Mouse (Mus musculus): ENCODE measurements around the gene Shank1. TPM values are rescaled to one million over a fixed set of nuclear protein-coding genes. Genes with fewer than 3 reads are reported as not detected.

The Shank1 gene
- polyA plus RNA-seq, 1 experiment from 2014 or later = 0.96 TPM

- Histone ChIP-seq H3K9ac (ENCODE audit: low read length) (no peak overlapping the region), H3K4me3 (ENCODE audit: control insufficient read depth in 1 of 2, insufficient read depth in 1 of 2, low read depth in 1 of 2, low read length in 2 of 2) (peak overlapping the region in 1 of 2 experiments; percentile 37; a peak in 2 of 4 replicates), H3K4me1 (ENCODE audit: control insufficient read depth in 2 of 2, insufficient read depth in 2 of 2, low read length in 2 of 2) (no peaks in the 10 kb centered on the region; a peak in 1 of 4 replicates), H3K27ac (replicated peaks in 1 of 2; ENCODE audit: control insufficient read depth in 1 of 2, insufficient read depth in 1 of 2, low read depth in 2 of 2, low read length in 2 of 2) (no peak overlapping the region), H3K9me3 (ENCODE audit: control insufficient read depth, low read length) (no peaks in the 10 kb centered on the region), H3K27me3 (ENCODE audit: control insufficient read depth, insufficient read depth, low read length) (peaks cover 72% of the 10 kb centered on the region), H3K4me2 (ENCODE audit: low read length) (peak overlapping the region; percentile 62), H3K36me3 (ENCODE audit: control insufficient read depth, insufficient read depth, low read length) (no peaks in the 10 kb centered on the region)
- no peak for ATAC-seq (ENCODE audit: insufficient number of reproducible peaks, insufficient read depth, low FRiP score, low read depth)
- WGBS = 3% methylated on average over 26 of the region's 40 CpGs
These were observed 25.2 kb downstream of the Shank1 start for GRCm38 (mm10) chr7:44335031-44335878.

GRCm38 (mm10) chr7:44336046-44337021 lies 26.3 kb downstream of the Shank1 start:
- Histone ChIP-seq H3K36me3 (ENCODE audit: control insufficient read depth, insufficient read depth, low read length) (no peaks in the 10 kb centered on the region), H3K4me3 (ENCODE audit: control insufficient read depth in 1 of 2, insufficient read depth in 1 of 2, low read depth in 1 of 2, low read length in 2 of 2) (peak overlapping the region in 1 of 2 experiments; percentile 37; a peak in 2 of 4 replicates), H3K9ac (ENCODE audit: low read length) (no peak overlapping the region), H3K4me2 (ENCODE audit: low read length) (peak overlapping the region; percentile 62), H3K27ac (replicated peaks in 1 of 2; ENCODE audit: control insufficient read depth in 1 of 2, insufficient read depth in 1 of 2, low read depth in 2 of 2, low read length in 2 of 2) (no peak overlapping the region), H3K9me3 (ENCODE audit: control insufficient read depth, low read length) (no peaks in the 10 kb centered on the region), H3K4me1 (ENCODE audit: control insufficient read depth in 2 of 2, insufficient read depth in 2 of 2, low read length in 2 of 2) (no peaks in the 10 kb centered on the region; a peak in 1 of 4 replicates), H3K27me3 (ENCODE audit: control insufficient read depth, insufficient read depth, low read length) (peaks cover 76% of the 10 kb centered on the region)
- ATAC-seq (ENCODE audit: insufficient number of reproducible peaks, insufficient read depth, low FRiP score, low read depth) = no peak
- 5% methylated on average over 40 of the region's 54 CpGs for WGBS

DNA sequence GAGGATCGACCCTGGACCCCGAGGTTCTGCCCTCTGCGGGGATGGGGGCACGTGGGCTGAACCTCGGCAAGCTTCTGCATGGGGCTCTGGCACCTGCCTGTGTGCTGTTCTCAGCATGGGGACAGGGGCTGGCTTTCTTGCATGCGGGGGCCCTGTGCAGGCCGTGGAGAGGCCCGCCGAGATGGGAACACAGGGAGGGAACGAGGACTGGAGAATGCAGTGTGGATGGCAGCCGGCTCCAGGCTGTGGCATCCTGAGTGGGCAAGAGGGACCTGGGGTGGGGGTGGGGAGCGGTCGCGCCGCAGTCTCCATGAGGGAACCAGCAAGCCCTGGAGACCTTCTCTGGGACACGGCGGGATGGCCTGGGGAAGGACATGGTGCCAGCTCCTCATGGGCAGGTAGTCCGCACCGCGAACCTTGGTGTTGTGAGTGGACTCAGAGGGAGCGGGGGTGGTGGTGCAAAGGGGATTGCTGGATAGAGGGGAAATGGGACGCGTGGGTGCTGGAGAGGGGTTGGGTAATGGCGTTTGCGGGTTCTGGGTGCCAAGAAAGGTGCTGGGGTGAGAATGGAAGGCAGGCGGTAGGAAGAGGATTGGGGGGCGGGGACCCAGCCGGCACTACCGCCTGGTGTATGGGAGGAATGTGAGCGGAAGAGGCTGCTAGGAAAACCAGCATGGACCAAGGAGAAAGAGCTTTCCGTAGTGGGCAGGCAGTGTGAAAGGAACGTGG lies 27.2 kb downstream of the Shank1 start:
- WGBS = 6% methylated on average over 32 of the region's 32 CpGs
- H3K27me3 ChIP-seq (ENCODE audit: control insufficient read depth, insufficient read depth, low read length) = peaks cover 76% of the 10 kb centered on the region
- no peak overlapping the region for H3K9ac ChIP-seq (ENCODE audit: low read length)
- no peak overlapping the region for H3K27ac ChIP-seq (replicated peaks in 1 of 2; ENCODE audit: control insufficient read depth in 1 of 2, insufficient read depth in 1 of 2, low read depth in 2 of 2, low read length in 2 of 2)
- ATAC-seq (ENCODE audit: insufficient number of reproducible peaks, insufficient read depth, low FRiP score, low read depth) = no peak
- H3K4me3 ChIP-seq (ENCODE audit: control insufficient read depth in 1 of 2, insufficient read depth in 1 of 2, low read depth in 1 of 2, low read length in 2 of 2) = no peak overlapping the region
- no peaks in the 10 kb centered on the region for H3K36me3 ChIP-seq (ENCODE audit: control insufficient read depth, insufficient read depth, low read length)
- no peaks in the 10 kb centered on the region for H3K9me3 ChIP-seq (ENCODE audit: control insufficient read depth, low read length)
- H3K4me2 ChIP-seq (ENCODE audit: low read length) = no peak overlapping the region
- H3K4me1 ChIP-seq (ENCODE audit: control insufficient read depth in 2 of 2, insufficient read depth in 2 of 2, low read length in 2 of 2) = no peaks in the 10 kb centered on the region; a peak in 1 of 4 replicates

GRCm38 (mm10) chr7:44340226-44340625 lies 30.2 kb downstream of the Shank1 start:
- H3K27me3 ChIP-seq (ENCODE audit: control insufficient read depth, insufficient read depth, low read length) = peaks cover 58% of the 10 kb centered on the region
- H3K4me2 ChIP-seq (ENCODE audit: low read length) = no peak overlapping the region
- H3K36me3 ChIP-seq (ENCODE audit: control insufficient read depth, insufficient read depth, low read length) = no peaks in the 10 kb centered on the region
- H3K9me3 ChIP-seq (ENCODE audit: control insufficient read depth, low read length) = no peaks in the 10 kb centered on the region
- H3K4me1 ChIP-seq (ENCODE audit: control insufficient read depth in 2 of 2, insufficient read depth in 2 of 2, low read length in 2 of 2) = peaks cover 0 to 8% of the 10 kb centered on the region in 2 experiments; a peak in 3 of 4 replicates
- ATAC-seq (ENCODE audit: insufficient number of reproducible peaks, insufficient read depth, low FRiP score, low read depth) = no peak
- H3K9ac ChIP-seq (ENCODE audit: low read length) = no peak overlapping the region
- no peak overlapping the region for H3K27ac ChIP-seq (replicated peaks in 1 of 2; ENCODE audit: control insufficient read depth in 1 of 2, insufficient read depth in 1 of 2, low read depth in 2 of 2, low read length in 2 of 2)
- 53% methylated on average over 6 of the region's 6 CpGs for WGBS
- H3K4me3 ChIP-seq (ENCODE audit: control insufficient read depth in 1 of 2, insufficient read depth in 1 of 2, low read depth in 1 of 2, low read length in 2 of 2) = no peak overlapping the region

DNA sequence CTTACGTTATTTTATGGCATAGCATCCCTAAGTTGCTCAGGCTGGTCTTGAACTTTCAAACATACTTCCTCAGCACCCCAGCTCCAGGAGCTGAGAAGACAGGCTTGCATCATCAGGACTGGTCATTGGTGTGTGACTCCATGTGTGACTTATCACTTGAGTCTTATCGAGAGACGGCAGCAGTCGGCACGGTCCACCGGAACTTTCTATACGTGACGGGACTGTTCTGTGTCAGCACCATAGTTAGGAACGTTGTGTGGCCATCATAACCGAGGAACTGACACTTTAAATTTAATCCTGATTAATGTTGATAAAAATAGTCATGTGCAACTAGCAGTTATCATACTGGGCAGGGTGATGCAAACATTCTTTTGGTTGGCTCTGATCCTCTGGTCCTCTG lies 31.1 kb downstream of the Shank1 start:
- peaks cover 0 to 8% of the 10 kb centered on the region in 2 experiments; a peak in 2 of 4 replicates for H3K4me1 ChIP-seq (ENCODE audit: control insufficient read depth in 2 of 2, insufficient read depth in 2 of 2, low read length in 2 of 2)
- no peaks in the 10 kb centered on the region for H3K9me3 ChIP-seq (ENCODE audit: control insufficient read depth, low read length)
- no peak overlapping the region for H3K27ac ChIP-seq (replicated peaks in 1 of 2; ENCODE audit: control insufficient read depth in 1 of 2, insufficient read depth in 1 of 2, low read depth in 2 of 2, low read length in 2 of 2)
- peaks cover 49% of the 10 kb centered on the region for H3K27me3 ChIP-seq (ENCODE audit: control insufficient read depth, insufficient read depth, low read length)
- H3K9ac ChIP-seq (ENCODE audit: low read length) = no peak overlapping the region
- no peak overlapping the region for H3K4me3 ChIP-seq (ENCODE audit: control insufficient read depth in 1 of 2, insufficient read depth in 1 of 2, low read depth in 1 of 2, low read length in 2 of 2)
- H3K36me3 ChIP-seq (ENCODE audit: control insufficient read depth, insufficient read depth, low read length) = no peaks in the 10 kb centered on the region
- ATAC-seq (ENCODE audit: insufficient number of reproducible peaks, insufficient read depth, low FRiP score, low read depth) = no peak
- 69% methylated on average over 10 of the region's 10 CpGs for WGBS
- no peak overlapping the region for H3K4me2 ChIP-seq (ENCODE audit: low read length)

GRCm38 (mm10) chr7:44341714-44342113 lies 31.7 kb downstream of the Shank1 start:
- H3K36me3 ChIP-seq (ENCODE audit: control insufficient read depth, insufficient read depth, low read length) = no peaks in the 10 kb centered on the region
- H3K27me3 ChIP-seq (ENCODE audit: control insufficient read depth, insufficient read depth, low read length) = peaks cover 43% of the 10 kb centered on the region
- H3K27ac ChIP-seq (replicated peaks in 1 of 2; ENCODE audit: control insufficient read depth in 1 of 2, insufficient read depth in 1 of 2, low read depth in 2 of 2, low read length in 2 of 2) = no peak overlapping the region
- H3K4me1 ChIP-seq (ENCODE audit: control insufficient read depth in 2 of 2, insufficient read depth in 2 of 2, low read length in 2 of 2) = peaks cover 0 to 8% of the 10 kb centered on the region in 2 experiments; a peak in 2 of 4 replicates
- WGBS = 64% methylated on average over 5 of the region's 5 CpGs
- no peaks in the 10 kb centered on the region for H3K9me3 ChIP-seq (ENCODE audit: control insufficient read depth, low read length)
- no peak overlapping the region for H3K9ac ChIP-seq (ENCODE audit: low read length)
- no peak overlapping the region for H3K4me3 ChIP-seq (ENCODE audit: control insufficient read depth in 1 of 2, insufficient read depth in 1 of 2, low read depth in 1 of 2, low read length in 2 of 2)
- ATAC-seq (ENCODE audit: insufficient number of reproducible peaks, insufficient read depth, low FRiP score, low read depth) = no peak
- H3K4me2 ChIP-seq (ENCODE audit: low read length) = no peak overlapping the region

All from heart, embryonic 14.5 days (tissue).